Mouse (Mus musculus) cerebellum, adult 2 months (tissue): ENCODE results near the gene S100a6.

Experiments
- CTCF ChIP-seq: fragments of 200-500 bp; IDR thresholded peaks from 2 replicates; pipeline ENCODE4 v1.5.1; 2011; ENCODE audit warnings: low read depth, mild to moderate bottlenecking, control low read depth, low read length, moderate library complexity, borderline replicate concordance; ENCODE audit not compliant: insufficient read depth
- POLR2A ChIP-seq: fragments of 200-500 bp; IDR thresholded peaks from 2 replicates; pipeline ENCODE4 v1.6.1; 2011; ENCODE audit warnings: low read length, control low read depth, borderline replicate concordance; ENCODE audit not compliant: insufficient read depth

DNA sequence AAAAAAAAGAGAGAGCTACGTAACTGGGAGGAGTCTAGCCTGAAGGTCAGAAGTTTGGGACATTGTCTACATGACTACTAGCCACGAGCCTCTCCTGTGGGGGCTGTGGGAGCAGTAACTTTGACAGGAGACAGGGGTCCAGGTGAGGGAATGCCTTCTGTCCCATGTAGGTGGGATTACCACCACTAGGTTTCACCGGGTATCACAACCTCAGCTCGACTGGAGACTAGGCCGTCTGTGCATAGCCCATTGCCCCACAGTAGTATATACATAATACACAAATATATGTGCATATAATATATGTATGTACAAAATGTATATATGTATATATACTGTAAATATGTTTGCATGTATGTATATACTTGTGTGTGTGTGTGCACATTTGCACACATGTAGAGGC is 31.5 kb upstream of the S100a6 start:
- TF ChIP-seq CTCF = no peak
- no peak for TF ChIP-seq POLR2A
